Mouse (Mus musculus) cerebellum, adult (tissue): ENCODE results near the gene Zfp691.
A peak's percentile ranks its signal among the peaks of the same experiment; 100 is the strongest.

Experiments used
- ATAC-seq: cut with Nextera tagmentation; 2 replicates; pipeline ENCODE4 v1.9.2; 2017; ENCODE audit warnings: mild to moderate bottlenecking, moderate library complexity, mixed read lengths; ENCODE audit not compliant: insufficient number of reproducible peaks, low FRiP score, low TSS enrichment

Gene Zfp691

DNA sequence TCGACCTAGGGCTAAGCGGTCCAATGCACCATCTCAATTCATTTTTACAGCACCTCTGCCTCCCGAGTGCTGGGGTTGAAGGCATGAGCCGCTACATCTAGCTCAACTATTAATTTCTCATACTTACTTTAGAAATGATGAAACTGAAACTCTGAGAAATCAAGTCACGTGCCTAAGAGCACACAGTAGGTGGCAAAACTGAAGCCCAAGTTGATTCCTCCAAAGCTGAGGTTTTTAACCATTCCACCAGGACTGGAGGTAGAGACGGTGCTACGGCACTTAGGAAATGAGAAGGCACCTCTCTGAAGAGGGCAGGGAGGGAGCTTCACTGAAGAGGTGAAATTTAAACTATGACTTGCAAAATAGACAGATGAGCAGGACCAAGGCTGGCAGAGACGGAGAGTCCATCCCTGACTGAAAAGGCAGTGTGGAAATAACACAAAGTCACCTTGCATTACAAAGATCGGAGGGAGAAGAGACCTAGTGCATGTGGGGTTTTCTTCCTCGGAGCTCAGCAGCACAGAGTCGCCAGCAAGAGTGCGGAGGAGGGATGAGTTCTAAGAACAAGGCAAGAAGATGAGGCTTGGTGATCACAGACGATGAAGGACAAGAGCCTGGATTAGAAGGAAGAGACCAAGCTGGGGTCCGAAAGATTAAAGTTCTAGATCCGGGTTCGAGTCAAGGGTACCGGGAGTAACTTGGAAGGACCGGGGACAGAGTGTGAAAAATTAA, 910 bp downstream of the Zfp691 start:
- ATAC-seq: no peak

DNA sequence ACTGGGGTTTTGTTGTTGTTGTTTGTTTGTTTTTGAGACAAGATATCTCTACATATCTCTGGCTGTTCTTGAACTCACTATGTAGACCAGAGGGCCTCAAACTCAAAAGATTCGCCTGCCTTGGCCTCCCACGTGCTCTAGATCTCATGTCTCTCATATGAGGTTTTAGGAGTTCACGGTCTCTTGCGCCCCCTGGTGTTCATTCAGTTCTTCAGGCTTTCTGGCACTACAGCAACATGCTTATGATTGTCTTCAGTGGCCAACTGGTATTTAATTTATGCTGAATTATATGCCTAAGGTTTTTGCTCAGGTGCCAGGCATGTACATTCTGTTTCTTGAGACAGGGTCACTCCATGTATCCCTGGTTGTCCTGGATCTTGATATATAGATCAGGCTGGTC, 6.3 kb downstream of the Zfp691 start:
- no peak for ATAC-seq

DNA sequence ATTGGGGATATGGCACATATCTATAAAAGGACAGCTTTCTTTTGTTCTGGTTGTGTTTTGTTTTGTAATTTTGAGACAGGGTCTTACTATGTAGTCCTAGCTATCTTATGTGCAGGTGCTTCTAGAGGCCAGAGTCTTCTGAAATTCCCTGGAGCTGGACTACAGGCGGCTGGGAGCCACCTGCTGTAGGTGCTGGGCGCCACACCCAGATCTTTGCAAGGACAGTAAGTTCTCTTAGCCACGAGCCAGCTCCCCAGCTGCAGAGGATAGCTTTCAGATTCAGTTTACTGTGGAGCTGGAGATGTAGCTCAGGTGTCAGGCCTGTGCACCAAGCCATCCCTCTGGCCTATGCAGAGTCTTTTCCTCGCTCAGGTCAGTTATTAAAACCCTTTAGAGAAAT, 6.9 kb downstream of the Zfp691 start:
- ATAC-seq: no peak

DNA sequence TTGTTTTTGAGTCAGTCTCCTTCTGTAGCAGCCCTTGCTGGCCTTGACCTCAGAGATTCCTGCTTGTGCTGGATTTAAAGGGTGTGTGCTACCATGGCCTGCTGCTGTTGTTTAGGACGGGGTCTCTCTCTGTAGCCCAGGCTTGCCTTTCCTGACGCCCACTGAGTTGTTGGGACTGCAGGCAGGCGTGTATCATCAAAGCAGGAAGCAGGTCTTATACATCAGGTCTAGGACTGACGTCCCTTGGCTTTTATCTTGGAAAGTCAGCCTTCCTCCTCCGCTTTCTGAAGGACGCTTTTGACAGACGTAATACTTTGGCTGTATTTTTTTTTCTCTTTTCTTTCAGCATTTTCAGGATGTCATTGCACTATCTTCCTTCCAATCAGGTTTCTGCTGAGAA, 8.1 kb downstream of the Zfp691 start:
- no peak for ATAC-seq

- no peak for ATAC-seq
These were observed 11.0 kb downstream of the Zfp691 start for GRCm38 (mm10) chr4:119162990-119163389.

- no peak for ATAC-seq
These were observed 12.6 kb downstream of the Zfp691 start for GRCm38 (mm10) chr4:119161358-119161757.

DNA sequence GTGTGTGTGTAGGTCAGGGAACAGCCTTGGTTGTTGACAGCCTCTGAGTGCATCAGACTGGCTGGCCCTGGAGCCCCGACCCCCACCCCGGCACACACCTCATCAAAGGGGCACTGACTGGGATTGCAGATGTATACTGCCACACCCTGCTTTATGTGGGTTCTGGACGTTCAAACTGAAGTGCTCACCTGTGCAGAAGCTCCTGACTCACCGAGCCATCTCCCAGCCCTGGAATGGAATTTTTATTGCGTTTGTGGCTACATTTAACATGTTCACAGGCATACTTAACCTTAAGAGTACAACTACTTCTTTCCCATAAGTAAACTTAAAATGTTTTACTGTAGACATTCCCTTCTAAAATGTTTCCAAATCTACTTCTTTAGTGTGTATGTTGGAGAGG, 16.1 kb downstream of the Zfp691 start:
- no peak for ATAC-seq

DNA sequence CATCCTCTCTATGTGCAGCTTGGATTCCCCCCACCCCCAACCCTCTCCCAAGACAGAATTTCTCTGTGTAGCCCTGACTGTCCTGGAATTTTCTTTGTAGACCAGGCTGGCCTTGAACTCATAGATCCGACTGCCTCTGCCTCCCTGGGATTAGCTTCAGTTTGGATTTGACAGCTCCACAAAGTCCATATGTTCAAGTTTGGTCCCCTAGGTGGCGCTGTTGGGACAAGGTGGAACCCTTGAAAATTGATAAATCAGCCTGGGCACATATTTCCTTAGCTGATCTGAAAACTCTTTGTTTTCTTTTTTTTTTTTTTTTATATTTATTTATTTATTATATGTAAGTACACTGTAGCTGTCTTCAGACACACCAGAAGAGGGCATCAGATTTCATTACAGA, 16.8 kb downstream of the Zfp691 start:
- no peak for ATAC-seq

DNA sequence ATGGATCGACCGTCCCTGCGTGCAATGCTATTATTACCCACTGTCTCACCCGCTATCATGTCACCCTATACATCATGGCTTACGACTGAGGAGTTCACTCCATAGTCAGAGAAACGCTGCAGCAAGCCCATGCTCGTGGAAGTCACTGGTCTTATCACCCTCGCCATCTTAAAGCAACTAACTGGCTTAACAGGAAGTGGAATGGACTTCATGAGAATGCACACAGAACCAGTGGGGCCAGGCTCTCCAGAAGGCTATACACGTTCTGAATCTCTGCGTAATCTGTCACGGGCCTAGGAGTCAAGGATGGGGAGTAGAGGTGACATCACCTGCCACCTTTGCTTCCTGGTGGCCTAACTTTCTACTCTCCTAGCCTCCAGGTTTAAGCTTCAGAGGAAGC, 25.3 kb downstream of the Zfp691 start:
- ATAC-seq: no peak

DNA sequence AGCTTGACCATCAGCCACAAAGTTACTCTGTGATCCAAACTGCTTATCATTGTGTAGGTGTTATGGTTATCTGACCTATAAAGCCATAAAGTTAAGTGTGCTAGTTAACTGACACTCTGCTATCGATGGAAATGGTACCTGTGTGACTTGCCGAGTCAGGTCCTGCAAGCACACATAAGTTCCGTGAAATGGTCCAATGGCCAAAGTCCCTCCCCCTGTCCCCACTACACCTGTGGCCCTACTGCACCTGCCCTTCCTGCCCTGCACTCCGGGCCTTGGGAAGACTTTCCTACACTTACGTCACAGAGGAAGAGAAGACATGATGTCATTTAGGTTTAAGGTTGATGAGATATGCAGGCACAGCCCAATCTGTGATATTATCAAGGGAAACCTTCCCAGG, 26.6 kb downstream of the Zfp691 start:
- ATAC-seq: no peak

DNA sequence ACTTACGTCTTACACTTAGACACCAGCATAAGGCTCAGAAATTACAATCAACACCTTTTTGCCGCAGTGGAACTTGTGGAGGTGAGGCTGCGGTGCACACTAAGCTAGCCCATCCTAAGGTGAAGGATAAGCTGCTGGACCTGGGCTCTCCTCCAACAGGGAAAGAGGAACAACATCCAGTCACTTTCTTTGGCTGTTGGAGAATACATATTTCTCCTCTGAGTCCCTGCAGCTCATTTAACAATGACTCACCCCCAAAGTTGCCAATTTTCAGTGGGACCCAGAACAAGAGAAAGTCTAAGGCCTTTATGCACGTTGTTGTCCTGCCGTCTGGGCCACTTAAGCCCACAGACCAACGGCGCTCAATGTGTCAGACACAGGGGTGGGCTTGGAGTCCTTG, 27.2 kb downstream of the Zfp691 start:
- no peak for ATAC-seq

DNA sequence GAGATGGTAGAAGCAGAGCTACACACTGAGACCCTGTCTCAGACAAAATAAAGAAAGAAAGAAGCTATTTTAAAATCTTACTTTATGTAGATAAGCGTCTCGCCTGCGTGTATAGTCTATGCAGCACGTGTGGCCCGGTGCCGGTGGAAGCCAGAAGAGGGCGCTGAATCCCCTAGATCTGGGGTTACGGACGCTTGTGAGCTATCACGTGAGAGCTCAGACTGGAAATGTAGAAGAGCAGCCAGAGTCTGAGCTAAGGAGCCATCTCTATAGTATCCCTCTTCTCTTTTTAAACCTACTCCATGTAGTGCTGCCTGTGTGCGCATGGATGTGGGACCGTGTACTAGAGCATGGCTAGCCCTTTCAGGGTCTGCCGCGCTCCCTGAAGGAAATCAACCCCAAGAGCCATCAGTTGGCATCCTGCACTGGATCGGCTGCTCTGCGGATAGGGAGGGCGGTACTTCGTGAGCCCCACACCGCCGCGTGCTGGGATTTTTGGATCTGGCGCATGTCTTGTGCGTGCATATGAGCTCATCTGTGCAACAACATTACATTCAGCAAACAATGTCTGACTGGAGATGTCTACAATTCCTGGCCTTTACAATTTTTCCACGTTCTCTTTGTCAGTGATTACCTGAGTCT, 31.6 kb downstream of the Zfp691 start:
- ATAC-seq: 0 out of 2 replicates have a peak, but pooled peaks have one; percentile 8

GRCm38 (mm10) chr4:119141191-119141590, 32.8 kb downstream of the Zfp691 start:
- no peak for ATAC-seq

- ATAC-seq: no peak
These were observed 33.9 kb downstream of the Zfp691 start for GRCm38 (mm10) chr4:119140126-119140525.

GRCm38 (mm10) chr4:119138776-119139175, 35.2 kb downstream of the Zfp691 start:
- no peak for ATAC-seq

- ATAC-seq: peak; percentile 84
These were observed 35.8 kb downstream of the Zfp691 start for GRCm38 (mm10) chr4:119138171-119138570.

DNA sequence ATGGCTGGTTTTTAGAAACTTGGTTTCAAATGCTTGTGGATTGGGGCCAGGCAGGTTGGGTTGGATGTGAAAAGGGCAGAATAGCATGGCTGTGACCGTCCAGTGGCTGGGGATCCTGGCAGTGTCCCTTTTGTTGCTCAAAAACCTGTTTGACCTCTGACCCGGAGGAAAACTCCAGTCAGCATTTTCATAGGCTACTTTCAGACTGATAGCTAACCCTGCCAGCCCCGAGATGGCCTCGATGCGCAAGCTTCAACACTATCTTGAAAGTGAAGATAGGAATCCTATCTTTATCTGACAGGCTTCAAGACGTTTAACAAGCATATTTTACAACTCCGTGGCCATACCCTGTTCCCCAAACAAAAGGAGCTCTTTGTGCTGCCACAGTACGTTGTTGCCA, 36.7 kb downstream of the Zfp691 start:
- no peak for ATAC-seq

DNA sequence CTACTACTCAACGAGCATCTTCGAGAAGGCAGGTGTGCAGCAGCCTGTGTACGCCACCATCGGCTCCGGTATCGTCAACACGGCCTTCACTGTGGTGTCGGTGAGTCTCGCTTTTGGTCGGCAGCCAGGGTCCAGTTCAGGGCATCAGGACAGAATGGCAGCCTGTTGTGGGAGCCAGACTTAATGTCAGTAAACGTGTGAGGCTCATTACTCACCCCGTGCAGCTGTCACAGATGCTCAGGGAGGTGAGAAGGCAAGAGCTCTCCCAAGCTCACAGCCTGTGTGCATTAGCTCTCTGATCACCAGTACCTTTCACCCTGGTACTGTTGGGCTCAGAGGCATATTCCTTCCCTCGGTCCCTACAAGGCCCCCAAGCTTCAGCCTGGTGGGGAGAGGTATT, 40.1 kb downstream of the Zfp691 start:
- no peak for ATAC-seq

GRCm38 (mm10) chr4:119133306-119133705, 40.7 kb downstream of the Zfp691 start:
- no peak for ATAC-seq

GRCm38 (mm10) chr4:119131189-119131910, 42.6 kb downstream of the Zfp691 start:
- ATAC-seq: no peak

DNA sequence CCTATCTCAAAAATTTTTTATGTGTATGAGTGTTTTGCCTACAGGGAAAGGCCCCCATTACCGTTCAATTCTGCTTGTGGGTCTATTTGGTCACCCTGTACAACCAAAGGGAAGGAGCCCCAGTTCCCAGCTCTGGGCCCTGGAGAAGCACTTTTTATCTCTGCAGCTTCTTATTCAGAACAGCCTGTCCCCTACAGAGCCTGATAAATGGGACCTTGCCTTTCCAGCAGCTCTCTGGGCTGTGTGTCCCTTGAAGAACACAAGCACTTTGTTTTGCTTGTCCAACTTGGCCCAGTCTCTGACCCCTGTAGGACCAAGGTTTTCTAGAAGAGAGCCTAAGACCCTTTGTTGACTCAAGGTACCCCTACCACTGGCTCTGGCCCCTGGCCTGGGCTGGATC, 44.9 kb downstream of the Zfp691 start:
- no peak for ATAC-seq

DNA sequence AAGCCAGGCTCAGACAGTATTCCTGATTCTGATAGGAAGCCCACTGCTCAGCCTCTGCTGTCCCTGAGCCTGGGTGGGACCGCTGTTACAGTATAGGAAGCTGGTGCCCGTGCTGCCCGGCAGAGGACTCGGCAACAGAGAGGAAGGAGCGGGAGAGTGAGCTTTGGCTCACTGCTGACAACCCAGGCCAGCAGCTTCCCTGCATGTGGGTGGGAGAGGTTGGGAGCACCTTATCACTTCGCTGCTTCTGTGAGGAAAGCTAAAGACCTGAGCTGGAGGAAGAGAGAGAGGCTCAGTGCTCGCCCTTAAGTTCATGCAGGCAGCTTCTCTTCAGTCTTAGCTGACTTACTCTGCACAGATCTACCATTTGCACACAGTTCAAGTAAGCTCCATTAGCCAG, 45.4 kb downstream of the Zfp691 start:
- ATAC-seq: no peak
